Mouse (Mus musculus) liver, embryonic 11.5 days (tissue): ENCODE measurements around the gene Gria1. TPM values are rescaled to one million over a fixed set of nuclear protein-coding genes. Genes with fewer than 3 reads are reported as not detected.

Experiments used
- ATAC-seq: fragments of 200-750 bp; cut with Nextera tagmentation; replicated peaks from 2 replicates; pipeline ENCODE4 v1.8.0; 2017; ENCODE audit warnings: moderate number of reproducible peaks, mild to moderate bottlenecking, moderate TSS enrichment, moderate library complexity; ENCODE audit not compliant: low FRiP score
- DNase-seq: peaks from one replicate; pipeline ENCODE4 v3.0.0-alpha.2; 2017; ENCODE audit warnings: low spot score
- H3K27ac ChIP-seq: fragments of 300-500 bp; sonication (generic); 2 replicates; pipeline ENCODE4 v1.5.1; 2014; ENCODE audit warnings: mild to moderate bottlenecking, low read depth, low read length, control low read depth
- H3K27me3 ChIP-seq: fragments of 300-500 bp; sonication (generic); replicated peaks from 2 replicates; pipeline ENCODE4 v1.6.1; 2014; ENCODE audit warnings: low read length, mixed read lengths; ENCODE audit not compliant: control insufficient read depth, insufficient read depth
- H3K36me3 ChIP-seq: fragments of 300-500 bp; sonication (generic); 2 replicates; pipeline ENCODE4 v1.6.1; 2014; ENCODE audit warnings: mild to moderate bottlenecking, low read length, moderate library complexity, mixed read lengths; ENCODE audit not compliant: control insufficient read depth, insufficient read depth
- H3K4me1 ChIP-seq: fragments of 300-500 bp; sonication (generic); replicated peaks from 2 replicates; pipeline ENCODE4 v1.6.1; 2014; ENCODE audit warnings: low read length, mixed read lengths; ENCODE audit not compliant: control insufficient read depth, insufficient read depth
- H3K4me2 ChIP-seq: fragments of 300-500 bp; sonication (generic); 2 replicates; pipeline ENCODE4 v1.6.1; 2014; ENCODE audit warnings: mild to moderate bottlenecking, control low read depth, moderate library complexity
- H3K4me3 ChIP-seq: fragments of 300-500 bp; sonication (generic); 2 replicates; pipeline ENCODE4 v1.5.1; 2014; ENCODE audit warnings: low read depth, low read length, control low read depth
- H3K9ac ChIP-seq: fragments of 300-500 bp; sonication (generic); 2 replicates; pipeline ENCODE4 v1.6.1; 2014; ENCODE audit warnings: low read depth, low read length, control low read depth
- H3K9me3 ChIP-seq: fragments of 300-500 bp; sonication (generic); 2 replicates; pipeline ENCODE4 v1.6.1; 2016; ENCODE audit warnings: low read length, inconsistent platforms, mixed read lengths; ENCODE audit not compliant: control insufficient read depth
- WGBS: fragments of 180-500 bp; shearing (Covaris S2); extraction: QIAGEN DNeasy Blood & Tissue Kit; methylation state at CpG from one replicate; pipeline ENCODE4 v1.1.7; 2014; 5-methylcytosine and 5-hydroxymethylcytosine counted together
- polyA plus RNA-seq: library from polyadenylated mRNA; unstranded; fragments of >200 nt; fragmentation: Nextera tagmentation; extraction: Ambion mirVana; gene quantifications from 2 replicates; pipeline ENCODE4 v1.2.1, GENCODE M21; 2014

Gria1 gene
- polyA plus RNA-seq, 1 experiment from 2014 or later = 0.66 TPM

DNA sequence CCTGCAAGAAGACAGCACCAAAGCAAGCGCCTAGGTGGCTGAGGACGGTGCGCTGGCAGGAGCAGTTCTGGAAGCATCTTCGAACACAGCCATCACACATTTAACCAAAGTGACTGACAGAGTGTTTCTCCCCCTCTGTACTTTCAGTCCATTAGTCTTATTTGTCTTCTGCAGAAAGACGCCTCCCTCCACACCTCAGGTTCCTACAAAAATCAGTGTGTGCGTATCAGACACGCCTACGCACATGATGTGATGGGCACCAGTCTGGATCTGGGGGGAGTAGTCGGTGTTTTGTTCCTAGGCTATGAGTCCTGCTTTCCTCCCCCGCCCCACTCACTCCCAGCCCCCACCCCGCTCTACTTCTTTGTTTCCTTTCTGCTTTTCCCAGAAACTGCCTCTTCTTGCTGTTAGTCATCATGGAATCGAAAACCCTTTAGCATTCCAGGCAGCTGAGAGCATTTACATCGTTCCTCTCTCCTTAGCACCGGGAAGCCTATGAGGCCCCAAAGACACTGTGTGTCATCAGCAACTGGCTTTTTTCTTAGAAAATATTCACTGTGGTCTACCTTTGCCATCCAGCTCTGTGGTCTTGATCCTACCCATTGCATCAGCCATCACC is 129.1 kb downstream of the Gria1 start:
- no peaks in the 10 kb centered on the region for H3K36me3 ChIP-seq
- H3K27ac ChIP-seq = no peak overlapping the region
- no peaks in the 10 kb centered on the region for H3K9me3 ChIP-seq
- H3K4me3 ChIP-seq = no peak overlapping the region
- ATAC-seq (no peak), DNase-seq (no peak)
- H3K4me1 ChIP-seq = no peaks in the 10 kb centered on the region
- no peak overlapping the region for H3K9ac ChIP-seq
- WGBS = 84% methylated on average over 14 of the region's 14 CpGs
- no peaks in the 10 kb centered on the region for H3K27me3 ChIP-seq
- H3K4me2 ChIP-seq = no peak overlapping the region

DNA sequence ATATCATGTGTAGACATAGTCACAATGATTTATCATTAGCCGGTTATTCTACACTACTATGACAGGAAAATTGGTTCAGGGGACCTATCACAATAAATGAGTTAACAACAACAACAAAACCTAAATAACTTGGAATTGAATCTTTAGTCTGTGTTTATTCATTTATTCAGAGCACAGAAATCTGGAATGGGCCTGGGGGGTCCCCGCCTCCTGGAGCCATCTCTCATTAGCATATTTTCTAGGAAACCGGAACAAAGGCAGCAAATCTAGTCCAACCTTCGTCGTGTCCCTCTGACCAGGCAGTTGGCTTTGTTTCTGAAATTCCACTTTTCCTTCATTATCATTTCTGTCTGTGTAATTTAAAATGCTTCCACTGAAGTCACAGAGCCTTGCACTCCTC is 132.5 kb downstream of the Gria1 start:
- 80% methylated on average over 5 of the region's 5 CpGs for WGBS
- H3K4me3 ChIP-seq = no peak overlapping the region
- no peaks in the 10 kb centered on the region for H3K9me3 ChIP-seq
- H3K36me3 ChIP-seq = no peaks in the 10 kb centered on the region
- no peak overlapping the region for H3K9ac ChIP-seq
- H3K4me1 ChIP-seq = no peaks in the 10 kb centered on the region
- no peak for ATAC-seq
- DNase-seq = no peak
- no peak overlapping the region for H3K4me2 ChIP-seq
- H3K27me3 ChIP-seq = 0 out of 2 replicates have a peak, but pooled peaks cover 2% of the 10 kb centered on the region
- no peak overlapping the region for H3K27ac ChIP-seq

GRCm38 (mm10) chr11:57145192-57145591 is 134.0 kb downstream of the Gria1 start:
- WGBS = 73% methylated on average over 7 of the region's 7 CpGs
- DNase-seq (no peak), ATAC-seq (no peak)
- Histone ChIP-seq H3K36me3 (no peaks in the 10 kb centered on the region), H3K4me1 (no peaks in the 10 kb centered on the region), H3K9ac (no peak overlapping the region), H3K4me3 (no peak overlapping the region), H3K27ac (no peak overlapping the region), H3K9me3 (no peaks in the 10 kb centered on the region), H3K4me2 (no peak overlapping the region), H3K27me3 (0 out of 2 replicates have a peak, but pooled peaks cover 2% of the 10 kb centered on the region)

GRCm38 (mm10) chr11:57145704-57146103 is 134.5 kb downstream of the Gria1 start:
- H3K4me1 ChIP-seq = no peaks in the 10 kb centered on the region
- H3K4me2 ChIP-seq = no peak overlapping the region
- H3K9ac ChIP-seq = no peak overlapping the region
- H3K27me3 ChIP-seq = 0 out of 2 replicates have a peak, but pooled peaks cover 2% of the 10 kb centered on the region
- 53% methylated on average over 7 of the region's 7 CpGs for WGBS
- no peaks in the 10 kb centered on the region for H3K36me3 ChIP-seq
- no peak overlapping the region for H3K4me3 ChIP-seq
- ATAC-seq (no peak), DNase-seq (no peak)
- H3K27ac ChIP-seq = no peak overlapping the region
- no peaks in the 10 kb centered on the region for H3K9me3 ChIP-seq

DNA sequence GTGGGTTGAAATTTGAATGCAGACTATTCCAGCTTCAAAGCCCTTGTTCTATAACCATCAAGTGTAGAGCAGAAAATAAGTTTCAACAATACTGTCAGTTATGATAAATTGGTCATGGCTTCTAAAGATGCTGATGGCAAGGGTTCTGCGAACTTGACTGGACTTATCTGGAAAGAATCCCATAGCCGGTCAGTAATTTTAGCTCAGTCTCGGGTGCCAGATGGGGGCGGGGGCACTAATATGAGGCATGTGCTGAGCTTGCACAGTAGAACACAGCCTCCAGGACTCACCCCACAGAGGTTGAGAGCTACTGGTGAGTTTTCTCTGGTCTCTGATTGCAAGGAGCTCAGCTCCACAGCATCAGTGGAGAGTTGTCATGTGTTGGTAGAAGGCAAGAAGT is 140.5 kb downstream of the Gria1 start:
- H3K4me3 ChIP-seq = no peak overlapping the region
- H3K4me2 ChIP-seq = no peak overlapping the region
- DNase-seq (no peak), ATAC-seq (no peak)
- H3K36me3 ChIP-seq = no peaks in the 10 kb centered on the region
- no peaks in the 10 kb centered on the region for H3K9me3 ChIP-seq
- H3K27me3 ChIP-seq = no peaks in the 10 kb centered on the region
- H3K9ac ChIP-seq = no peak overlapping the region
- H3K27ac ChIP-seq = no peak overlapping the region
- WGBS = 77% methylated on average over 4 of the region's 4 CpGs
- H3K4me1 ChIP-seq = no peaks in the 10 kb centered on the region

GRCm38 (mm10) chr11:57154998-57155397 is 143.8 kb downstream of the Gria1 start:
- Histone ChIP-seq H3K4me3 (no peak overlapping the region), H3K27ac (no peak overlapping the region), H3K4me1 (no peaks in the 10 kb centered on the region), H3K9me3 (no peaks in the 10 kb centered on the region), H3K4me2 (no peak overlapping the region), H3K9ac (no peak overlapping the region), H3K27me3 (no peaks in the 10 kb centered on the region), H3K36me3 (no peaks in the 10 kb centered on the region)
- WGBS = 70% methylated on average over 8 of the region's 8 CpGs
- ATAC-seq (no peak), DNase-seq (no peak)

GRCm38 (mm10) chr11:57159412-57159811 is 148.2 kb downstream of the Gria1 start:
- Histone ChIP-seq H3K9ac (no peak overlapping the region), H3K4me3 (no peak overlapping the region), H3K27me3 (no peaks in the 10 kb centered on the region), H3K4me2 (no peak overlapping the region), H3K9me3 (no peaks in the 10 kb centered on the region), H3K27ac (no peak overlapping the region), H3K36me3 (no peaks in the 10 kb centered on the region), H3K4me1 (no peaks in the 10 kb centered on the region)
- 69% methylated on average over 3 of the region's 3 CpGs for WGBS
- no peak for DNase-seq
- no peak for ATAC-seq

DNA sequence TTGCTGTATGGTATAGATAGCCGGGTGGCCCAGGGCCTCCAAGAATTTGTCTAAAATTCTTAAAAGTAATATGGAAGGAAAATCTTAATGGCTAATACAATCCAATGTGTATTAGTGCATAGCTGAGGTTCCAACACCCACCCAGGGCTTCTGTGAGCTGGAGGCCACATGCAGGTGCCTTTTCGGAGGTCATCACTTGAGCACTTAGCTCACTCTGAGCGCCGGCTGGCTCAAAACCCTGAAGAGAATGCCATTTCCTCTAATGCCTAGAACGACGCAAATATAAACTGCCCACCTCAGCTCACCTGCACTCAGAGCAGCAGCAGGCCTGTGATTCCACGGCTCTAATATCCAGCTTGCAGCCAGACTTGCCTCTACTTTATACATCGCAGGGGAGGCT is 148.9 kb downstream of the Gria1 start:
- no peak overlapping the region for H3K4me3 ChIP-seq
- WGBS = 86% methylated on average over 8 of the region's 8 CpGs
- no peak overlapping the region for H3K4me2 ChIP-seq
- H3K4me1 ChIP-seq = no peaks in the 10 kb centered on the region
- no peak overlapping the region for H3K27ac ChIP-seq
- DNase-seq (no peak), ATAC-seq (no peak)
- H3K36me3 ChIP-seq = no peaks in the 10 kb centered on the region
- no peak overlapping the region for H3K9ac ChIP-seq
- no peaks in the 10 kb centered on the region for H3K9me3 ChIP-seq
- no peaks in the 10 kb centered on the region for H3K27me3 ChIP-seq

DNA sequence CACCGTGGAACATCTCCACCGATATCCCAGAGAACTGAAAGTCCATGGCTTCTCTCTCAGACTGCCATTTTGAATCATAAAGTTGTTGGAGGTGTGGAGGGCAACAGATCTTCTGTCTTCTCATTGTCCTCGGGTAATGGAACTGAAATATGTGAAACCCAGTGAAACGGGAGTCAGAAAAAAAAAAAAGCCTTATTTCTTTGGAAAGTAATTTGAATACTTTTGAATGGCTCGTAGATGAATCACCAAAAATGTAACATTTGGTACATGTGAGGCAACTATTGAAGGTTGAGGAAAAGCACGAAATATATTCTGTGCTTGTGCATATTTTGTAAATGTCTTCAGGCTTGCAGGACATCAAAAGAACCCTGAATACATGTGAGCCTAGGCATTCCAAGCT is 151.7 kb downstream of the Gria1 start:
- Histone ChIP-seq H3K4me2 (no peak overlapping the region), H3K4me1 (no peaks in the 10 kb centered on the region), H3K4me3 (no peak overlapping the region), H3K27me3 (no peaks in the 10 kb centered on the region), H3K9me3 (no peaks in the 10 kb centered on the region), H3K9ac (no peak overlapping the region), H3K36me3 (no peaks in the 10 kb centered on the region), H3K27ac (no peak overlapping the region)
- WGBS = 81% methylated on average over 6 of the region's 6 CpGs
- no peak for DNase-seq
- no peak for ATAC-seq
